Mouse (Mus musculus) cerebral cortex, adult 2 months (tissue): ENCODE measurements around the gene Man1a.

Experiments used
- WGBS: fragments of 180-500 bp; shearing (Covaris S2); methylation state at CpG from one replicate; pipeline ENCODE4 v1.1.7; 2018; 5-methylcytosine and 5-hydroxymethylcytosine counted together

The Man1a gene

GRCm38 (mm10) chr10:53913546-53914312 is 162.7 kb downstream of the Man1a start:
- WGBS, result 83% methylated on average over 4 of the region's 4 CpGs

GRCm38 (mm10) chr10:53889512-53889911 is 186.9 kb downstream of the Man1a start:
- 94% methylated on average over 4 of the region's 4 CpGs for WGBS

- WGBS, result 87% methylated on average over 10 of the region's 10 CpGs
Measured at GRCm38 (mm10) chr10:53888382-53889110, 187.9 kb downstream of the Man1a start.

GRCm38 (mm10) chr10:53886475-53886874 is 189.9 kb downstream of the Man1a start:
- WGBS, result 90% methylated on average over 5 of the region's 5 CpGs

DNA sequence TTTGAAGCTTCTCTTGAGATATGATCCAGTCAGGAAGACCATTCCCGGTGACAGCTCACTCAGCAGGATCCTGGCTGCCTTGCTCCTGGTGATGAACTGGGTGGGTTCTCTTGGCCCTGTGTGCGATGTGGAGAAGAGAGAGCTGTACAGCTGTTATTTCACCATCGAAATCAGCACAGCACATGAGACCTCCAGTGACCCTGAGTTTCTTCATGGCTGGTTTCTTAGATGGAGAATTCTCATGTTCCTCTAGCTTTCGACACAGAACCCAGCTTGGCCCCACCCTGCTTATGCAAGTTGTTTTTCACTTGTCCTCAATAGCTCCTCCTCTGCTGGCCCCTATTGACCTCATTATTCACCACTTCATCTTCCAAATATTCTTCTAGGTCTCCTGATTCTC is 200.5 kb downstream of the Man1a start:
- WGBS, result 88% methylated on average over 4 of the region's 4 CpGs

GRCm38 (mm10) chr10:53874191-53874590 is 202.2 kb downstream of the Man1a start:
- WGBS, result 80% methylated on average over 3 of the region's 3 CpGs

- WGBS, result 47% methylated on average over 7 of the region's 7 CpGs
Measured at GRCm38 (mm10) chr10:53863486-53864357, 212.7 kb downstream of the Man1a start.

GRCm38 (mm10) chr10:53859879-53860278 is 216.5 kb downstream of the Man1a start:
- WGBS, result 77% methylated on average over 1 of the region's 1 CpGs

DNA sequence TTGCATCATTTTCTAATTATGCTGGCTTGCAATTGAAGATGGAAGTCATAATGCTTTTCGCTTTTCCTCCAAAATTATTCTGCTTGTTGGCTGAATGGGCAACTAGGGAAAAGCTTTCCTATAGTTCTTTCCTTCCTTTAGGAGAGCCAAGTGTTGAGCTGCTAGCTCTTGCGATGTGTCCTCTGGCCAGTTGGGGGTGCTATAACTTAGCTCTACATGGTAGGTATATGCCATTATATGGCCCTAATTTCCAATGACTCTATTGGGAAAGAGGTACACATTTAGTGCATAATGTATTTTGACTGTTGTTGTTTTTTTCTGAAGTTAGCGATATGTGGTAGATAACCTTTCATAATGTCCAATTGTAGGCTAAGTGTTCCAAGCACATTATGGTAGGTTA is 217.2 kb downstream of the Man1a start:
- WGBS, result 89% methylated on average over 3 of the region's 3 CpGs
